Mouse (Mus musculus) stomach, embryonic 14.5 days (tissue): Measurements from ENCODE around the gene Prdm2. TPM values are rescaled to one million over a fixed set of nuclear protein-coding genes. Genes with fewer than 3 reads are reported as not detected.

Experiments
- ATAC-seq: fragments of 200-750 bp; cut with Nextera tagmentation; 2 replicates; pipeline ENCODE4 v1.8.0; 2017; ENCODE audit warnings: low read depth, moderate TSS enrichment; ENCODE audit not compliant: insufficient number of reproducible peaks, insufficient read depth, low FRiP score
- H3K27ac ChIP-seq: fragments of 300-500 bp; sonication (generic); 2 replicates; pipeline ENCODE4 v1.5.1; 2014; ENCODE audit warnings: mild to moderate bottlenecking, low read length, moderate library complexity, mixed read lengths
- H3K27me3 ChIP-seq: fragments of 300-500 bp; sonication (generic); 2 replicates; pipeline ENCODE4 v1.6.1; 2014; ENCODE audit warnings: low read length, control low read depth, mixed read lengths; ENCODE audit not compliant: control insufficient read depth, insufficient read depth
- H3K36me3 ChIP-seq: fragments of 300-500 bp; sonication (generic); 2 replicates; pipeline ENCODE4 v1.6.1; 2014; ENCODE audit warnings: mild to moderate bottlenecking, control low read depth, low read length, moderate library complexity, mixed read lengths; ENCODE audit not compliant: control insufficient read depth, insufficient read depth
- H3K4me1 ChIP-seq: fragments of 300-500 bp; sonication (generic); 2 replicates; pipeline ENCODE4 v1.6.1; 2014; ENCODE audit warnings: low read length, control low read depth, mixed read lengths; ENCODE audit not compliant: control insufficient read depth, insufficient read depth
- H3K4me2 ChIP-seq: fragments of 300-500 bp; sonication (generic); replicated peaks from 2 replicates; pipeline ENCODE4 v1.6.1; 2014; ENCODE audit warnings: low read depth, low read length, control low read depth
- H3K4me3 ChIP-seq: fragments of 300-500 bp; sonication (generic); 2 replicates; pipeline ENCODE4 v1.5.1; 2014; ENCODE audit warnings: low read depth, low read length, control low read depth
- H3K9ac ChIP-seq: fragments of 300-500 bp; sonication (generic); replicated peaks from 2 replicates; pipeline ENCODE4 v1.6.1; 2014; ENCODE audit warnings: low read depth, mild to moderate bottlenecking, control low read depth, low read length, moderate library complexity, mixed read lengths
- H3K9me3 ChIP-seq: fragments of 300-500 bp; sonication (generic); 2 replicates; pipeline ENCODE4 v1.6.1; 2016; ENCODE audit warnings: low read depth, low read length, control low read depth; ENCODE audit not compliant: control insufficient read depth
- WGBS: fragments of 180-500 bp; shearing (Covaris S2); extraction: QIAGEN DNeasy Blood & Tissue Kit; methylation state at CpG from one replicate; pipeline ENCODE4 v1.1.7; 2014; 5-methylcytosine and 5-hydroxymethylcytosine counted together
- polyA plus RNA-seq: library from polyadenylated mRNA; unstranded; fragments of >200 nt; fragmentation: Nextera tagmentation; extraction: Ambion mirVana; gene quantifications from 2 replicates; pipeline ENCODE4 v1.2.1, GENCODE M21; 2014

The Prdm2 gene
- polyA plus RNA-seq, 1 experiment from 2014 or later: 15.2 TPM

- WGBS: 74% methylated on average over 3 of the region's 3 CpGs
- H3K27ac ChIP-seq: no peak overlapping the region
Measured at GRCm38 (mm10) chr4:143198371-143198770, 14.4 kb downstream of the Prdm2 start.

GRCm38 (mm10) chr4:143197845-143198356 is 14.9 kb downstream of the Prdm2 start:
- no peak overlapping the region for H3K4me2 ChIP-seq
- no peak overlapping the region for H3K9ac ChIP-seq
- no peaks in the 10 kb centered on the region for H3K27me3 ChIP-seq
- ATAC-seq: no peak
- no peak overlapping the region for H3K27ac ChIP-seq
- H3K4me3 ChIP-seq: no peak overlapping the region
- 65% methylated on average over 5 of the region's 5 CpGs for WGBS
- H3K9me3 ChIP-seq: no peaks in the 10 kb centered on the region
- no peaks in the 10 kb centered on the region for H3K4me1 ChIP-seq
- no peaks in the 10 kb centered on the region for H3K36me3 ChIP-seq

More at GRCm38 (mm10) chr4:143198371-143198770, 14.4 kb downstream of the Prdm2 start:
- Histone ChIP-seq H3K4me3 (no peak overlapping the region), H3K4me1 (no peaks in the 10 kb centered on the region), H3K27me3 (no peaks in the 10 kb centered on the region), H3K9ac (no peak overlapping the region), H3K4me2 (no peak overlapping the region), H3K9me3 (no peaks in the 10 kb centered on the region), H3K36me3 (no peaks in the 10 kb centered on the region)
- ATAC-seq: no peak

GRCm38 (mm10) chr4:143194328-143194727 is 18.5 kb downstream of the Prdm2 start:
- 64% methylated on average over 5 of the region's 5 CpGs for WGBS
- H3K27ac ChIP-seq: no peak overlapping the region

GRCm38 (mm10) chr4:143193164-143193563 is 19.6 kb downstream of the Prdm2 start:
- Histone ChIP-seq H3K27ac (no peak overlapping the region), H3K36me3 (no peaks in the 10 kb centered on the region), H3K4me2 (no peak overlapping the region), H3K4me3 (no peak overlapping the region), H3K27me3 (no peaks in the 10 kb centered on the region), H3K4me1 (no peaks in the 10 kb centered on the region), H3K9me3 (no peaks in the 10 kb centered on the region), H3K9ac (no peak overlapping the region)
- 80% methylated on average over 6 of the region's 6 CpGs for WGBS
- ATAC-seq: no peak

More at GRCm38 (mm10) chr4:143194328-143194727, 18.5 kb downstream of the Prdm2 start:
- no peak for ATAC-seq
- Histone ChIP-seq H3K4me2 (no peak overlapping the region), H3K27me3 (no peaks in the 10 kb centered on the region), H3K9me3 (no peaks in the 10 kb centered on the region), H3K4me1 (no peaks in the 10 kb centered on the region), H3K9ac (no peak overlapping the region), H3K36me3 (no peaks in the 10 kb centered on the region), H3K4me3 (no peak overlapping the region)

GRCm38 (mm10) chr4:143191783-143192182 is 21.0 kb downstream of the Prdm2 start:
- ATAC-seq: no peak
- Histone ChIP-seq H3K9ac (no peak overlapping the region), H3K4me1 (no peaks in the 10 kb centered on the region), H3K9me3 (no peaks in the 10 kb centered on the region), H3K4me3 (no peak overlapping the region), H3K27me3 (no peaks in the 10 kb centered on the region), H3K4me2 (no peak overlapping the region), H3K27ac (no peak overlapping the region), H3K36me3 (no peaks in the 10 kb centered on the region)
- WGBS: 72% methylated on average over 3 of the region's 3 CpGs

- Histone ChIP-seq H3K9ac (no peak overlapping the region), H3K9me3 (no peaks in the 10 kb centered on the region), H3K4me3 (no peak overlapping the region), H3K4me2 (no peak overlapping the region), H3K4me1 (no peaks in the 10 kb centered on the region), H3K27ac (no peak overlapping the region), H3K27me3 (no peaks in the 10 kb centered on the region), H3K36me3 (no peaks in the 10 kb centered on the region)
- ATAC-seq: no peak
- WGBS: 48% methylated on average over 4 of the region's 4 CpGs
Measured at GRCm38 (mm10) chr4:143190657-143191056, 22.1 kb downstream of the Prdm2 start.

GRCm38 (mm10) chr4:143188571-143189191 is 24.1 kb downstream of the Prdm2 start:
- Histone ChIP-seq H3K9ac (no peak overlapping the region), H3K27me3 (no peaks in the 10 kb centered on the region), H3K27ac (no peak overlapping the region), H3K4me1 (no peaks in the 10 kb centered on the region), H3K4me2 (no peak overlapping the region), H3K9me3 (no peaks in the 10 kb centered on the region), H3K36me3 (no peaks in the 10 kb centered on the region), H3K4me3 (no peak overlapping the region)
- WGBS: 71% methylated on average over 5 of the region's 5 CpGs
- ATAC-seq: no peak

GRCm38 (mm10) chr4:143186066-143186465 is 26.7 kb downstream of the Prdm2 start:
- no peak overlapping the region for H3K4me3 ChIP-seq
- H3K4me1 ChIP-seq: no peaks in the 10 kb centered on the region
- no peak for ATAC-seq
- H3K36me3 ChIP-seq: no peaks in the 10 kb centered on the region
- H3K9ac ChIP-seq: no peak overlapping the region
- no peak overlapping the region for H3K27ac ChIP-seq
- H3K9me3 ChIP-seq: no peaks in the 10 kb centered on the region
- H3K4me2 ChIP-seq: no peak overlapping the region
- H3K27me3 ChIP-seq: no peaks in the 10 kb centered on the region

GRCm38 (mm10) chr4:143185496-143185895 is 27.3 kb downstream of the Prdm2 start:
- ATAC-seq: no peak
- Histone ChIP-seq H3K9me3 (no peaks in the 10 kb centered on the region), H3K27ac (no peak overlapping the region), H3K36me3 (no peaks in the 10 kb centered on the region), H3K27me3 (no peaks in the 10 kb centered on the region), H3K4me2 (no peak overlapping the region), H3K4me3 (no peak overlapping the region), H3K4me1 (no peaks in the 10 kb centered on the region), H3K9ac (no peak overlapping the region)
- WGBS: 74% methylated on average over 9 of the region's 9 CpGs
